Mouse (Mus musculus): ENCODE results near the gene Pid1.
"Not testable (repeated sequence)": the region's sequence is repeated elsewhere in the genome, so short reads cannot be mapped to it uniquely, and the experiment has no call there.

The Pid1 gene

GRCm38 (mm10) chr1:84359611-84360500 lies 4.1 kb downstream of the Pid1 start:
- DNase-seq (ENCODE audit: low read depth, low spot score) = no peak

GRCm38 (mm10) chr1:84357216-84357615 lies 6.8 kb downstream of the Pid1 start:
- DNase-seq (ENCODE audit: low read depth, low spot score) = no peak

GRCm38 (mm10) chr1:84350262-84350661 lies 13.7 kb downstream of the Pid1 start:
- no peak for DNase-seq (ENCODE audit: low read depth, low spot score)

- no peak for DNase-seq (ENCODE audit: low read depth, low spot score)
These were observed 16.0 kb downstream of the Pid1 start for GRCm38 (mm10) chr1:84347796-84348476.

GRCm38 (mm10) chr1:84332797-84333196 lies 31.2 kb downstream of the Pid1 start:
- DNase-seq (ENCODE audit: low read depth, low spot score) = not testable (repeated sequence)

- not testable (repeated sequence) for DNase-seq (ENCODE audit: low read depth, low spot score)
These were observed 32.1 kb downstream of the Pid1 start for GRCm38 (mm10) chr1:84331861-84332260.

- no peak for DNase-seq (ENCODE audit: low read depth, low spot score)
These were observed 38.7 kb downstream of the Pid1 start for GRCm38 (mm10) chr1:84325309-84325708.

GRCm38 (mm10) chr1:84321327-84321726 lies 42.7 kb downstream of the Pid1 start:
- DNase-seq (ENCODE audit: low read depth, low spot score) = no peak

- DNase-seq (ENCODE audit: low read depth, low spot score) = no peak
These were observed 45.4 kb downstream of the Pid1 start for GRCm38 (mm10) chr1:84318569-84318968.

- DNase-seq (ENCODE audit: low read depth, low spot score) = no peak
These were observed 46.2 kb downstream of the Pid1 start for GRCm38 (mm10) chr1:84317827-84318226.

GRCm38 (mm10) chr1:84309966-84310460 lies 54.0 kb downstream of the Pid1 start:
- no peak for DNase-seq (ENCODE audit: low read depth, low spot score)

GRCm38 (mm10) chr1:84305713-84306421 lies 58.1 kb downstream of the Pid1 start:
- DNase-seq (ENCODE audit: low read depth, low spot score) = no peak

- DNase-seq (ENCODE audit: low read depth, low spot score) = no peak
These were observed 61.2 kb downstream of the Pid1 start for GRCm38 (mm10) chr1:84302788-84303187.

- DNase-seq (ENCODE audit: low read depth, low spot score) = no peak
These were observed 64.3 kb downstream of the Pid1 start for GRCm38 (mm10) chr1:84299719-84300118.

- peak; percentile 48 for DNase-seq (ENCODE audit: low read depth, low spot score)
These were observed 77.3 kb downstream of the Pid1 start for GRCm38 (mm10) chr1:84286682-84287111.

- DNase-seq (ENCODE audit: low read depth, low spot score) = no peak
These were observed 78.4 kb downstream of the Pid1 start for GRCm38 (mm10) chr1:84285620-84286019.

- DNase-seq (ENCODE audit: low read depth, low spot score) = no peak
These were observed 79.5 kb downstream of the Pid1 start for GRCm38 (mm10) chr1:84284293-84285068.

- no peak for DNase-seq (ENCODE audit: low read depth, low spot score)
These were observed 80.9 kb downstream of the Pid1 start for GRCm38 (mm10) chr1:84283119-84283518.

- DNase-seq (ENCODE audit: low read depth, low spot score) = no peak
These were observed 83.8 kb downstream of the Pid1 start for GRCm38 (mm10) chr1:84280171-84280570.

- no peak for DNase-seq (ENCODE audit: low read depth, low spot score)
These were observed 85.4 kb downstream of the Pid1 start for GRCm38 (mm10) chr1:84278359-84279255.

Measured in retina, postnatal 7 days (tissue).